11 mouse cellular contexts compared by ENCODE assay signal in the genomic region with DNA sequence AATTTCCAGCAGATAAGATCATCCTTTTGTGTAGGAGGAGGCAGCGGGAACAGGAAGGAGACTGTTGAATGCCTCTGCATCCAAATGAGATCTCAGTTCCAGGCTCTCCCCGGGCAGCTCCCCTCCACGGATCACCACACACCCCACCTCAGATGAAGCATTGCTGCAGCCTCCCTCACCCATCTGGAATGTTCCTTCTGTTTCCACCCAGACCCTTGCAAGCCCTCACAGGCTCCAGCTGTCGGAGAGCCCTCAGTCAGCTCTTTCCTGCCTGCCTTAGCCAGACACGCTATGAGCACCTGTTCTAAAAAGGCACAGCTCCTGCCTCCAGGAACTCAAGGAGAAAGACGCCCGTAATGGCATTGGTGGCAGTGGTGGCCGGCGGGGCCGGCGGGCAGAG. TPM values are rescaled to one million over a fixed set of nuclear protein-coding genes. Genes with fewer than 3 reads are reported as not detected.
DNase-seq lines count a peak whose midpoint lies in the region; ATAC-seq lines count a peak whose summit lies in the region.
"Had no signal": no experiment of that assay in that cellular context is flagged by ENCODE, and none has a peak within 500 bp of the region (broad histone marks: within the 10 kb centered on the region; RNA-seq: fewer than 3 reads in every experiment).

No protein-coding gene starts in this region.

- no peaks in the 10 kb centered on the region for H3K36me3 ChIP-seq in hindbrain, embryonic 11.5 days (ENCODE audit: control insufficient read depth, insufficient read depth, low read length)
- H3K36me3 ChIP-seq in hindbrain, embryonic 16.5 days (ENCODE audit: control insufficient read depth, insufficient read depth, low read length): no peaks in the 10 kb centered on the region
- no peaks in the 10 kb centered on the region for H3K36me3 ChIP-seq in hindbrain, embryonic 13.5 days
- H3K36me3 ChIP-seq in midbrain, embryonic 15.5 days (replicated peaks): no peaks in the 10 kb centered on the region
- H3K36me3 ChIP-seq: G1E had no signal

- ATAC-seq in hindbrain, embryonic 11.5 days (ENCODE audit: low FRiP score): no peak
- ATAC-seq in hindbrain, embryonic 16.5 days: no peak
- ATAC-seq in hindbrain, embryonic 13.5 days (ENCODE audit: low FRiP score): no peak
- ATAC-seq in midbrain, embryonic 15.5 days (replicated peaks): no peak

- no peak overlapping the region for H3K27ac ChIP-seq in hindbrain, embryonic 11.5 days (ENCODE audit: low read depth, low read length)
- no peak overlapping the region; the same call in 1 of the 2 replicates for H3K27ac ChIP-seq in hindbrain, embryonic 16.5 days (ENCODE audit: low read depth, low read length)
- peak overlapping the region; percentile 62; the same call in 1 of the 2 replicates for H3K27ac ChIP-seq in hindbrain, embryonic 13.5 days
- H3K27ac ChIP-seq in midbrain, embryonic 15.5 days: peak overlapping the region; percentile 45; the same call in 1 of the 2 replicates

- peaks cover 16% of the 10 kb centered on the region for H3K4me1 ChIP-seq in hindbrain, embryonic 11.5 days (replicated peaks; ENCODE audit: control insufficient read depth, insufficient read depth, low read length)
- H3K4me1 ChIP-seq in hindbrain, embryonic 16.5 days (ENCODE audit: control insufficient read depth, insufficient read depth, low read depth, low read length): peaks cover 34% of the 10 kb centered on the region
- H3K4me1 ChIP-seq in hindbrain, embryonic 13.5 days (replicated peaks): peaks cover 57% of the 10 kb centered on the region
- H3K4me1 ChIP-seq in midbrain, embryonic 15.5 days: peaks cover 55% of the 10 kb centered on the region

- H3K9me3 ChIP-seq in hindbrain, embryonic 11.5 days (ENCODE audit: control insufficient read depth, low read length): no peaks in the 10 kb centered on the region
- H3K9me3 ChIP-seq in hindbrain, embryonic 16.5 days (ENCODE audit: control insufficient read depth, low read length): no peaks in the 10 kb centered on the region
- no peaks in the 10 kb centered on the region for H3K9me3 ChIP-seq in hindbrain, embryonic 13.5 days
- H3K9me3 ChIP-seq in midbrain, embryonic 15.5 days: no peaks in the 10 kb centered on the region
- H3K9me3 ChIP-seq: G1E had no signal

- 79% methylated on average over 11 of the region's 11 CpGs for WGBS in hindbrain, embryonic 11.5 days
- WGBS in hindbrain, embryonic 16.5 days: 61% methylated on average over 11 of the region's 11 CpGs
- WGBS in hindbrain, embryonic 13.5 days: 67% methylated on average over 11 of the region's 11 CpGs
- WGBS in midbrain, embryonic 15.5 days: 62% methylated on average over 11 of the region's 11 CpGs

- no peaks in the 10 kb centered on the region for H3K27me3 ChIP-seq in hindbrain, embryonic 11.5 days (ENCODE audit: control insufficient read depth, insufficient read depth, low read length)
- no peaks in the 10 kb centered on the region for H3K27me3 ChIP-seq in hindbrain, embryonic 16.5 days (replicated peaks; ENCODE audit: control insufficient read depth, insufficient read depth, low read length)
- peaks cover 4% of the 10 kb centered on the region for H3K27me3 ChIP-seq in hindbrain, embryonic 13.5 days
- no peaks in the 10 kb centered on the region; the same call in 1 of the 2 replicates for H3K27me3 ChIP-seq in midbrain, embryonic 15.5 days (replicated peaks)

- no peak overlapping the region for H3K9ac ChIP-seq in hindbrain, embryonic 11.5 days (ENCODE audit: low read depth, low read length)
- H3K9ac ChIP-seq in hindbrain, embryonic 16.5 days (ENCODE audit: low read depth, low read length): no peak overlapping the region
- no peak overlapping the region for H3K9ac ChIP-seq in hindbrain, embryonic 13.5 days
- no peak overlapping the region for H3K9ac ChIP-seq in midbrain, embryonic 15.5 days
- H3K9ac ChIP-seq: lung, embryonic 14.5 days had no signal

- H3K4me3 ChIP-seq in hindbrain, embryonic 11.5 days (ENCODE audit: low read depth, low read length): no peak overlapping the region
- no peak overlapping the region for H3K4me3 ChIP-seq in hindbrain, embryonic 16.5 days (ENCODE audit: low read length)
- no peak overlapping the region for H3K4me3 ChIP-seq in hindbrain, embryonic 13.5 days
- no peak overlapping the region for H3K4me3 ChIP-seq in midbrain, embryonic 15.5 days

- no peak overlapping the region for H3K4me2 ChIP-seq in hindbrain, embryonic 11.5 days (replicated peaks; ENCODE audit: low read depth, low read length)
- H3K4me2 ChIP-seq in hindbrain, embryonic 16.5 days (ENCODE audit: low read length): no peak overlapping the region
- H3K4me2 ChIP-seq in hindbrain, embryonic 13.5 days: no peak overlapping the region
- no peak overlapping the region for H3K4me2 ChIP-seq in midbrain, embryonic 15.5 days
- H3K4me2 ChIP-seq: lung, embryonic 14.5 days had no signal

- peak; percentile 8 for DNase-seq in hindbrain, embryonic 11.5 days (ENCODE audit: low spot score)
- peak; percentile 72 for DNase-seq in right cerebral cortex, adult 18-20 months
- no peak for DNase-seq in right cerebral cortex, postnatal 10 days (ENCODE audit: low spot score in 2 of 2)
- DNase-seq in cerebellum, postnatal 4 days (ENCODE audit: low spot score in 2 of 2): no peak
- DNase-seq in thymus, adult 18-20 months: no peak
- DNase-seq: adrenal gland, adult 2 months; lung, embryonic 14.5 days had no signal

RNA-seq across cellular contexts. Expression of gene BC034090, which starts 6.9 kb away (rescaled TPM):
- polyA plus RNA-seq in hindbrain, embryonic 11.5 days (2014; fragmentation: Nextera tagmentation; extraction: Ambion mirVana): 1.7 and 2.5 TPM in 2 replicates
- 6.0 and 6.1 TPM in 2 replicates for polyA plus RNA-seq in hindbrain, embryonic 16.5 days (2015; fragmentation: Nextera tagmentation; extraction: Ambion mirVana)
- polyA plus RNA-seq in hindbrain, embryonic 13.5 days (2015; fragmentation: Nextera tagmentation; extraction: Ambion mirVana): 3.9 and 4.7 TPM in 2 replicates
- polyA plus RNA-seq in midbrain, embryonic 15.5 days (2015; fragmentation: Nextera tagmentation; extraction: Ambion mirVana): 4.0 and 4.3 TPM in 2 replicates

Comparison
In these comparisons a context has a peak if more than half of its experiments do, and no peak if none do; other contexts are left out.
1. DNase-seq: peak in hindbrain, embryonic 11.5 days (single experiment) and right cerebral cortex, adult 18-20 months (single experiment); none in right cerebral cortex, postnatal 10 days (0 of 2), cerebellum, postnatal 4 days (0 of 2) and thymus, adult 18-20 months (0 of 2).
2. H3K27ac ChIP-seq: peak in hindbrain, embryonic 13.5 days (single experiment) and midbrain, embryonic 15.5 days (single experiment); none in hindbrain, embryonic 11.5 days (single experiment) and hindbrain, embryonic 16.5 days (single experiment).